In the genomic region with DNA sequence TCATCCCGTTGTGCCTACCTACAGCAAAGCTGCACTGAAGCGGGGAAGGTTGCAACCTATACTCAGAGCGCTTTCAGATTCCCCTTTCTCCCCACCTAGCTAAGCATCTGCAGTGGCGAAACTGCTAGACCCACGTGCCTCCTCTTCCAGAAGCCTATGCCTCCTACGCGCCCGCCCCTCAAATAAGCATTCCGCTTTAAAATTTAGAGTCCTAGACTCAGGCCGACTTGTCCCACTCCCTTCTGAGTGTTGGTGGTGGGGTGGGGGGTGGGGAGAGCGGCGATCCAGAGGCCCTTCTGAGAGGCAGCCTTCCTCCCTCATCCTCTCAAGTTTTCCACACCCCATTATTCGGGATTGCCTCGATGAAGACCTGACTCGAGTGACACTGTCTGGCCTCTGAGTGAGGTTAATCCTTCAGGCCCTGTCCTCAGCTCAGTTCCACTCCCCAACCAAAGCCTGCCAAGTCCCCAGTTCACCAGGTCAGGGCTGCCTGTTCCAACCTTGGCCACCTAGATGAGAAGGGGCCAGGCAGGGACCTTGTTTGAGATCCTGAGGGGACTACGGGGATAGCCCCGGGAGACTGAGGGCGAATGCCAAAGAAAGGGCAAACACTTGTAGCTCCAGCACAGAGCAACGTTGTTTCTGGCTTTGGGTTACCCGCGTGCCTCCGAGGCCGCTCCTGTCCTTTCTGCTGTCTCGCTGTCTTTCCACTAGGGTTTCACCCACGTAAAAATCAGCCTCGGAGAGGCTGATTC, we compare ENCODE assay signal across 8 mouse cellular contexts. TPM values are rescaled to one million over a fixed set of nuclear protein-coding genes. Genes with fewer than 3 reads are reported as not detected.
DNase-seq lines count a peak whose midpoint lies in the region; ATAC-seq and TF ChIP-seq lines count a peak whose summit lies in the region.

No protein-coding gene starts in this region.

- H3K9ac ChIP-seq in forebrain, embryonic 16.5 days (replicated peaks; ENCODE audit: low read depth, low read length) = peak overlapping the region; percentile 49

- 0 out of 2 replicates have a peak, but pooled peaks have one; percentile 2 for ATAC-seq in forebrain, embryonic 16.5 days
- peak; percentile 26; the same call in 1 of the 2 replicates for ATAC-seq in megakaryocyte progenitor cell, adult 5-6 weeks (replicated peaks; ENCODE audit: poor library complexity)

- H3K4me3 ChIP-seq in gastrocnemius, adult 2 months = peak overlapping the region; percentile 47
- H3K4me3 ChIP-seq in forebrain, embryonic 16.5 days (replicated peaks; ENCODE audit: low read length) = peak overlapping the region; percentile 38

- peaks cover 36% of the 10 kb centered on the region for H3K4me1 ChIP-seq in forebrain, embryonic 16.5 days (replicated peaks; ENCODE audit: control insufficient read depth, insufficient read depth, low read length)

- no peak for TF ChIP-seq CTCF in gastrocnemius, adult 2 months (IDR thresholded peaks at IDR 0.05)

- no peaks in the 10 kb centered on the region; the same call in 1 of the 2 replicates for H3K27me3 ChIP-seq in forebrain, embryonic 16.5 days (replicated peaks; ENCODE audit: control insufficient read depth, insufficient read depth, low read length)

- WGBS in forebrain, embryonic 16.5 days = 8% methylated on average over 26 of the region's 26 CpGs

- H3K4me2 ChIP-seq in forebrain, embryonic 16.5 days (ENCODE audit: low read length) = peak overlapping the region; percentile 71

- peaks cover 3% of the 10 kb centered on the region; the same call in 1 of the 2 replicates for H3K36me3 ChIP-seq in forebrain, embryonic 16.5 days (ENCODE audit: control insufficient read depth, insufficient read depth)

- H3K9me3 ChIP-seq in forebrain, embryonic 16.5 days (ENCODE audit: control insufficient read depth, low read length) = no peaks in the 10 kb centered on the region

- intact Hi-C loops in gastrocnemius, adult 2 months (cut with DNase I) = no loop called here

- no peak overlapping the region for H3K27ac ChIP-seq in gastrocnemius, adult 2 months
- no peak overlapping the region for H3K27ac ChIP-seq in forebrain, embryonic 16.5 days (ENCODE audit: low read length)

- no peak for DNase-seq in gastrocnemius, adult 2 months
- DNase-seq in gastrocnemius, postnatal 25 days = no peak
- peak; percentile 34 to 38 for DNase-seq in B cell, adult 2 months
- DNase-seq in right cerebral cortex, adult 2 months (ENCODE audit: low spot score in 2 of 2) = no peak
- no peak for DNase-seq in cerebellum, postnatal 10 days
- DNase-seq in gastrocnemius, adult 8-10 months (ENCODE audit: low spot score in 2 of 2) = no peak

RNA-seq across cellular contexts. Expression of gene Crabp2, which starts 1.2 kb away (rescaled TPM):
- under 1 TPM in 1 of 2 experiments, not detected in 1; 0.42 TPM for total RNA-seq in gastrocnemius, adult 2 months (2021)
- under 1 TPM in 1 of 2 experiments, not detected in 1; 0.31 TPM for total RNA-seq in gastrocnemius, postnatal 25 days (2021)
- polyA plus RNA-seq in forebrain, embryonic 16.5 days (2015; fragmentation: Nextera tagmentation; extraction: Ambion mirVana) = 18.9 and 19.4 TPM in 2 replicates
- not detected in 2 replicates for total RNA-seq in megakaryocyte progenitor cell, adult 5-6 weeks (2015)
- not detected in 2 replicates for total RNA-seq in megakaryocyte progenitor cell, adult 5-6 weeks (2017)
- not detected for total RNA-seq in gastrocnemius, adult 8-10 months (2022)

RNA-seq across cellular contexts. Expression of gene Rrnad1, which starts 16.7 kb away (rescaled TPM):
- total RNA-seq in gastrocnemius, adult 2 months (2021) = 1 to 10 TPM; 4.7 to 5.0 TPM
- total RNA-seq in gastrocnemius, postnatal 25 days (2021) = 1 to 10 TPM; 4.0 to 4.2 TPM
- 18.4 and 23.5 TPM in 2 replicates for polyA plus RNA-seq in forebrain, embryonic 16.5 days (2015; fragmentation: Nextera tagmentation; extraction: Ambion mirVana)
- 10.3 and 11.1 TPM in 2 replicates for total RNA-seq in megakaryocyte progenitor cell, adult 5-6 weeks (2015)
- total RNA-seq in megakaryocyte progenitor cell, adult 5-6 weeks (2017) = 13.2 and 16.2 TPM in 2 replicates
- total RNA-seq in gastrocnemius, adult 8-10 months (2022) = 1 to 10 TPM; 2.4 to 4.1 (median 3.5) TPM

RNA-seq across cellular contexts. Expression of gene Isg20l2, which starts 17.1 kb away (rescaled TPM):
- 1 to 10 TPM; 7.6 to 8.1 TPM for total RNA-seq in gastrocnemius, adult 2 months (2021)
- 1 to 10 TPM; 7.1 to 7.5 TPM for total RNA-seq in gastrocnemius, postnatal 25 days (2021)
- polyA plus RNA-seq in forebrain, embryonic 16.5 days (2015; fragmentation: Nextera tagmentation; extraction: Ambion mirVana) = 43.5 and 49.4 TPM in 2 replicates
- total RNA-seq in megakaryocyte progenitor cell, adult 5-6 weeks (2015) = 45.2 and 51.0 TPM in 2 replicates
- total RNA-seq in megakaryocyte progenitor cell, adult 5-6 weeks (2017) = 41.1 and 51.0 TPM in 2 replicates
- 1 to 10 TPM; 5.8 to 7.6 (median 7.2) TPM for total RNA-seq in gastrocnemius, adult 8-10 months (2022)

RNA-seq across cellular contexts. Expression of gene Nes, which starts 23.6 kb away (rescaled TPM):
- total RNA-seq in gastrocnemius, adult 2 months (2021) = 10 to 100 TPM in 1 of 2 experiments, 1 to 10 TPM in 1; 9.1 to 17.2 TPM
- 10 to 100 TPM; 21.0 to 22.0 TPM for total RNA-seq in gastrocnemius, postnatal 25 days (2021)
- polyA plus RNA-seq in forebrain, embryonic 16.5 days (2015; fragmentation: Nextera tagmentation; extraction: Ambion mirVana) = 35.7 and 41.6 TPM in 2 replicates
- total RNA-seq in megakaryocyte progenitor cell, adult 5-6 weeks (2015) = 0.02 TPM in 1 of 2 replicates, not detected in the other
- 0.20 TPM in 1 of 2 replicates, not detected in the other for total RNA-seq in megakaryocyte progenitor cell, adult 5-6 weeks (2017)
- 10 to 100 TPM in 2 of 4 experiments, 1 to 10 TPM in 2; 8.7 to 18.0 (median 12.0) TPM for total RNA-seq in gastrocnemius, adult 8-10 months (2022)

RNA-seq across cellular contexts. Expression of gene Mrpl24, which starts 27.9 kb away (rescaled TPM):
- 10 to 100 TPM; 44.1 to 50.2 TPM for total RNA-seq in gastrocnemius, adult 2 months (2021)
- total RNA-seq in gastrocnemius, postnatal 25 days (2021) = 10 to 100 TPM; 43.9 to 44.7 TPM
- 63.4 and 64.3 TPM in 2 replicates for polyA plus RNA-seq in forebrain, embryonic 16.5 days (2015; fragmentation: Nextera tagmentation; extraction: Ambion mirVana)
- 157 and 195 TPM in 2 replicates for total RNA-seq in megakaryocyte progenitor cell, adult 5-6 weeks (2015)
- total RNA-seq in megakaryocyte progenitor cell, adult 5-6 weeks (2017) = 119 and 137 TPM in 2 replicates
- 10 to 100 TPM; 40.9 to 48.1 (median 45.8) TPM for total RNA-seq in gastrocnemius, adult 8-10 months (2022)

Comparison
In these comparisons a context has a peak if more than half of its experiments do, and no peak if none do; other contexts are left out.
1. DNase-seq: peak in B cell, adult 2 months (2 of 2); none in gastrocnemius, adult 2 months (single experiment), gastrocnemius, postnatal 25 days (single experiment), right cerebral cortex, adult 2 months (0 of 2), cerebellum, postnatal 10 days (0 of 2) and gastrocnemius, adult 8-10 months (0 of 2).
2. RNA of gene Isg20l2, which starts 17.1 kb away (total RNA-seq): 41.1 to 51.0 TPM in megakaryocyte progenitor cell, adult 5-6 weeks; 7.6 to 8.1 TPM in gastrocnemius, adult 2 months, 7.1 to 7.5 TPM in gastrocnemius, postnatal 25 days and 5.8 to 7.6 TPM in gastrocnemius, adult 8-10 months; every median in the first group is over 4 times any median in the second.